Mouse (Mus musculus): Measurements from ENCODE around the gene Sez6l. TPM values are rescaled to one million over a fixed set of nuclear protein-coding genes. Genes with fewer than 3 reads are reported as not detected.
"Not testable (repeated sequence)": the region's sequence is repeated elsewhere in the genome, so short reads cannot be mapped to it uniquely, and the experiment has no call there.

The Sez6l gene
- polyA plus RNA-seq, 1 experiment, result 114 TPM

DNA sequence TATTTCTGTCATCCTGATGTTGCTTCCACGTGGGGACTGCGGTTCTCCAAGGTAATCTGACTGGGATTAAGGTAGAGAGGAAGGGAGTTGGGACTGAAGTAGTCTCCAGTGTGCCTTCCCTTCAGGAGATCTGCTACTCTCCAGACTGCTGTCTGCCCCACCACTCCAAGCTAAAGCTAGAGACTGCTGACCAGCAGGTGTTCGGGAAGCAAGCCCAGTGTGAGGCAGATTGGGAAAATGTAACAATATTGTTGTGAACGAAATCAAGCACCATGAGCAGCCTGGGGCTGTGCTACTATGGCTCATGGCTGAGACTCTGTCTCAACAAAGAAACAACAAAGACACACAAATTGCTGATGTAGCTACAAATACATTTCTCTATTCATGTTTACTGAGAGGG lies 159.0 kb downstream of the Sez6l start:
- peak; percentile 23 for DNase-seq (ENCODE audit: low read depth)
- no peak for TF ChIP-seq POLR2A (IDR thresholded peaks at IDR 0.05; ENCODE audit: borderline replicate concordance, extremely low read depth, insufficient read depth, insufficient read length, poor library complexity, severe bottlenecking)
- no peak for TF ChIP-seq CTCF (IDR thresholded peaks at IDR 0.05; ENCODE audit: borderline replicate concordance, extremely low read depth, insufficient read depth, insufficient read length)

GRCm38 (mm10) chr5:112416673-112417072 lies 160.3 kb downstream of the Sez6l start:
- DNase-seq (ENCODE audit: low read depth), result peak; percentile 81
- TF ChIP-seq POLR2A (IDR thresholded peaks at IDR 0.05; ENCODE audit: borderline replicate concordance, extremely low read depth, insufficient read depth, insufficient read length, poor library complexity, severe bottlenecking), result no peak
- TF ChIP-seq CTCF (IDR thresholded peaks at IDR 0.05; ENCODE audit: borderline replicate concordance, extremely low read depth, insufficient read depth, insufficient read length), result no peak

DNA sequence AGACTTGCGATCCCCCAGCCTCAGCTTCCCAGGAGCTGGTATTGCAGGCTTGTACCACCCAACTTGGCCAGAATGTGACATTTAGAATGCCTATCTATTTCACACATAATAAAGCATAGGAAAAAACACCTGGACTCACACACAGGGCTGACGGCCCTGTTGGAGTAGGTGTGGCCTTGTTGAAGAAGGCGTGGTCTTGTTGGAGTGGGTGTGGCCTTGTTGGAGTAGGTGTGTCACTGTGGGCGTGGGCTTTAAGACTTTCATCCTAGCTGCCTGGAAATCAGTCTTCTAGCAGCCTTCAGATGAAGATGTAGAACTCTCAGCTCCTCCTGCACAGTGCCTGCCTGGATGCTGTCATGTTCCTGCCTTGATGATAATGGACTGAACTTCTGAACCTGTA lies 164.2 kb downstream of the Sez6l start:
- not testable (repeated sequence) for DNase-seq (ENCODE audit: low read depth)

GRCm38 (mm10) chr5:112411514-112412335 lies 165.3 kb downstream of the Sez6l start:
- peak; percentile 93 for DNase-seq (ENCODE audit: low read depth)
- TF ChIP-seq CTCF (IDR thresholded peaks at IDR 0.05; ENCODE audit: borderline replicate concordance, extremely low read depth, insufficient read depth, insufficient read length), result no peak
- TF ChIP-seq POLR2A (IDR thresholded peaks at IDR 0.05; ENCODE audit: borderline replicate concordance, extremely low read depth, insufficient read depth, insufficient read length, poor library complexity, severe bottlenecking), result no peak

DNA sequence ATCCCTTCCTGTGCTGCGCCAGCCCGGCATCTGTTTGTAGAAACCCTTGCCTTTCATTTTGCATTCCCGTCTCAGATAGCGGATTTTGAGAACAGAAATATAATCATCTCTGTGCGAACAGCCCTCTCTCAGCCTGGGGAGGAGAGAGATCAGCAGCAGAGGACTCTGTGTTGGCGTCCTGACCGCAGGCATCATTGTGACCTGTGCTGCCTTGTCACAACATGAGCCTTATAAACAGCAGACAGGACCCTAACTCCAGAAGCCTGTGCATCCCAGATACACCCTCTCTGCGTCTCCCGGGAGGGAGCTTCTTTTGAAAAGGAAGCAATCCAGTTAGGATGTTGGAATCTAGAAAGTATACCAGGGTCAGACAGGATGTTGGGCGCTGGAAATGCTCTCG lies 165.9 kb downstream of the Sez6l start:
- DNase-seq (ENCODE audit: low read depth), result no peak

DNA sequence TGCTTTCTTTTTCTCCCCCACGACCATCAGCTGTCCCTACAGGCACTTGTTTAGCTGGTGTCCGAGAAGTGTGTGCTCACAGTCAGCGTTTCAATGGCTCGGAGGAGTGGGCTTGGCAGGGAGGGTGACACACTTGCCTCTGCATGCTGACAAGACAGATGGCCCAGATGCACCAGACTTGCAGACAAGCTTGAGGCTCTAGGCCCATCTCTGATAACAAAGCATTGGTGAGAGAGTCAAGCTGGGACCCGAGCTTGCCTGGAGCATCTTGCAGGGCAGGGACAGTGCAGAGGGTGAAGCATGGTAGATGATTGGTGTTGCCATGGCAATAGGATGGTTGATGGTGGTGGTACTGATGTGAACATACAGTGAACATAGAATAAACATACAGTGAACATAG lies 167.7 kb downstream of the Sez6l start:
- TF ChIP-seq CTCF (IDR thresholded peaks at IDR 0.05; ENCODE audit: borderline replicate concordance, extremely low read depth, insufficient read depth, insufficient read length), result no peak
- no peak for TF ChIP-seq POLR2A (IDR thresholded peaks at IDR 0.05; ENCODE audit: borderline replicate concordance, extremely low read depth, insufficient read depth, insufficient read length, poor library complexity, severe bottlenecking)
- DNase-seq (ENCODE audit: low read depth), result no peak

More for the DNA sequence above, 165.9 kb downstream of the Sez6l start:
- no peak for TF ChIP-seq CTCF (IDR thresholded peaks at IDR 0.05; ENCODE audit: borderline replicate concordance, extremely low read depth, insufficient read depth, insufficient read length)
- TF ChIP-seq POLR2A (IDR thresholded peaks at IDR 0.05; ENCODE audit: borderline replicate concordance, extremely low read depth, insufficient read depth, insufficient read length, poor library complexity, severe bottlenecking), result no peak

GRCm38 (mm10) chr5:112406017-112406416 lies 171.0 kb downstream of the Sez6l start:
- no peak for TF ChIP-seq POLR2A (IDR thresholded peaks at IDR 0.05; ENCODE audit: borderline replicate concordance, extremely low read depth, insufficient read depth, insufficient read length, poor library complexity, severe bottlenecking)
- TF ChIP-seq CTCF (IDR thresholded peaks at IDR 0.05; ENCODE audit: borderline replicate concordance, extremely low read depth, insufficient read depth, insufficient read length), result no peak
- no peak for DNase-seq (ENCODE audit: low read depth)

DNA sequence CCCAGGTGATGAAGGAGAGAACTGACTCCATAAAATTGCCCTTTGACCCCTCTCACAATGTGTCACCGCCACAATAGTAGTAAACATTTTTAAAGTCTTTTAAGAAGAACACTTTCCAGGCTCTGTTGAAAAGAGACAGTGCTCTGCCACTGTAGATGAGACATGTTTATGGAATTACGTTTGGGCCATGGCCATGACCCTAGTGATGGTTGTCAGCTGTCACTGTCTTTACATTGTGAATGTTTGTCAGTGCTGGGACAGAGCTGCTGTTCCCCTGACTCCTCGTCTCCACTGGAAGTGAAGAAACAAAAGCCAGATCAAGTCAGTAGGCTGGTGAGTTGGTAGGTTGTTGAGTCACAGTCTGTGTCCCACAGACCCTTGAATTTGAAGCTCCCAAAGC lies 174.5 kb downstream of the Sez6l start:
- TF ChIP-seq CTCF (IDR thresholded peaks at IDR 0.05; ENCODE audit: borderline replicate concordance, extremely low read depth, insufficient read depth, insufficient read length) (no peak), POLR2A (IDR thresholded peaks at IDR 0.05; ENCODE audit: borderline replicate concordance, extremely low read depth, insufficient read depth, insufficient read length, poor library complexity, severe bottlenecking) (no peak)
- DNase-seq (ENCODE audit: low read depth), result no peak

DNA sequence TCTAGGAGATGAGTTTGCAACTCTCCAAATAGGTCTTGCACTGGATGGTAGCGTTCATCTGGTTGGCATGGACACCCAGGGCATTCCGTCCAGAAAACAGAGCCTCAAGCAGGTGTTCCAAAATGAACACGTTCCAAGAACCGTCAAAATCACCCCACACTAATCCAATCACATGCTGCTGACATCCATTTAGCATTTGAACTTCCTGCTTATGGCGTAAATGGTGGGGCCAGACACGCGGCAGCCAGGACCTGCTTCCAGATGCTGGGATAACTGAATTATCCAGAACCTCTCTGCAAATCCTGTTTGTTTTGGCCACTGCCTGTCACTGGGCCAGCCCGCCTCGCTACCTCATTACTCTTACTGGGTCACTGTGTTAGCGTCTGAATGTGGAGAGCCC lies 177.7 kb downstream of the Sez6l start:
- TF ChIP-seq CTCF (IDR thresholded peaks at IDR 0.05; ENCODE audit: borderline replicate concordance, extremely low read depth, insufficient read depth, insufficient read length), result no peak
- no peak for TF ChIP-seq POLR2A (IDR thresholded peaks at IDR 0.05; ENCODE audit: borderline replicate concordance, extremely low read depth, insufficient read depth, insufficient read length, poor library complexity, severe bottlenecking)
- no peak for DNase-seq (ENCODE audit: low read depth)

- DNase-seq (ENCODE audit: low read depth), result no peak
- no peak for TF ChIP-seq POLR2A (IDR thresholded peaks at IDR 0.05; ENCODE audit: borderline replicate concordance, extremely low read depth, insufficient read depth, insufficient read length, poor library complexity, severe bottlenecking)
- no peak for TF ChIP-seq CTCF (IDR thresholded peaks at IDR 0.05; ENCODE audit: borderline replicate concordance, extremely low read depth, insufficient read depth, insufficient read length)
Measured at GRCm38 (mm10) chr5:112396066-112396465, 180.9 kb downstream of the Sez6l start.

- TF ChIP-seq POLR2A (IDR thresholded peaks at IDR 0.05; ENCODE audit: borderline replicate concordance, extremely low read depth, insufficient read depth, insufficient read length, poor library complexity, severe bottlenecking) (0 out of 2 replicates have a peak, but pooled peaks have one; percentile 30), CTCF (IDR thresholded peaks at IDR 0.05; ENCODE audit: borderline replicate concordance, extremely low read depth, insufficient read depth, insufficient read length) (peak; percentile 7; the same call in 1 of the 2 replicates)
- peak; percentile 97 for DNase-seq (ENCODE audit: low read depth)
Measured at GRCm38 (mm10) chr5:112394779-112395443, 182.1 kb downstream of the Sez6l start, which contains the start of gene Asphd2. Gene Asphd2, minus strand, starts transcription at chr5:112394866.

DNA sequence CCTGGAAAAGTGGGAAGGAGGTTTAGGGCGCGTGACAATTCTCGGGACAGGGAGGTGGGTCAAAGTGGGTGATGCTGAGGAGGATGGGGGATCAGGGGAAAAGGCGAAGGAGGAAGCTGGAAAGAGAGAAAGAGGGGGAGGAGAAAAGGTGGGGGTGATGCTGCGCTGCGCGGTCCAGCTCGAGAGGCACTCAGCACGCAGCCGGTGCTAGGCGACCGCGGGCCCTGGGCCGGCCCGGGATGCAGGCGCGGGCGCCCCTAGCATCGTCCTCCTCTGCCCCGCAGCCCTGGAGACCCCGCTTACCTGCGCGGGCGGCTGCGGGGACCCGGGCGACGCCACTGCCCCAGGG lies 182.6 kb downstream of the Sez6l start:
- DNase-seq (ENCODE audit: low read depth), result no peak

More for the DNA sequence above, 182.6 kb downstream of the Sez6l start:
- no peak for TF ChIP-seq CTCF (IDR thresholded peaks at IDR 0.05; ENCODE audit: borderline replicate concordance, extremely low read depth, insufficient read depth, insufficient read length)
- no peak for TF ChIP-seq POLR2A (IDR thresholded peaks at IDR 0.05; ENCODE audit: borderline replicate concordance, extremely low read depth, insufficient read depth, insufficient read length, poor library complexity, severe bottlenecking)
